Mouse (Mus musculus) neural tube, embryonic 14.5 days (tissue): ENCODE data around the gene Igf2r. TPM values are rescaled to one million over a fixed set of nuclear protein-coding genes. Genes with fewer than 3 reads are reported as not detected.

Source experiments
- ATAC-seq: fragments of 200-750 bp; cut with Nextera tagmentation; 2 replicates; pipeline ENCODE4 v1.8.0; 2017; ENCODE audit warnings: low read depth, mild to moderate bottlenecking, moderate TSS enrichment, moderate library complexity
- H3K27ac ChIP-seq: fragments of 300-500 bp; sonication (generic); 2 replicates; pipeline ENCODE4 v1.5.1; 2014; ENCODE audit warnings: low read depth, mild to moderate bottlenecking, control low read depth, low read length, moderate library complexity, mixed read lengths
- H3K27me3 ChIP-seq: fragments of 300-500 bp; sonication (generic); 2 replicates; pipeline ENCODE4 v1.6.1; 2014; ENCODE audit warnings: low read length; ENCODE audit not compliant: control insufficient read depth, insufficient read depth
- H3K36me3 ChIP-seq: fragments of 300-500 bp; sonication (generic); 2 replicates; pipeline ENCODE4 v1.6.1; 2014; ENCODE audit warnings: low read length, mixed read lengths; ENCODE audit not compliant: control insufficient read depth, insufficient read depth
- H3K4me1 ChIP-seq: fragments of 300-500 bp; sonication (generic); 2 replicates; pipeline ENCODE4 v1.6.1; 2014; ENCODE audit warnings: low read length; ENCODE audit not compliant: control insufficient read depth, insufficient read depth
- H3K4me2 ChIP-seq: fragments of 300-500 bp; sonication (generic); 2 replicates; pipeline ENCODE4 v1.6.1; 2014; ENCODE audit warnings: mild to moderate bottlenecking, low read depth, low read length, control low read depth
- H3K4me3 ChIP-seq: fragments of 300-500 bp; sonication (generic); 2 replicates; pipeline ENCODE4 v1.5.1; 2014; ENCODE audit warnings: low read depth, low read length, control low read depth, mixed read lengths
- H3K9ac ChIP-seq: fragments of 300-500 bp; sonication (generic); replicated peaks from 2 replicates; pipeline ENCODE4 v1.6.1; 2014; ENCODE audit warnings: low read depth, mild to moderate bottlenecking, control low read depth, low read length, mixed read lengths
- H3K9me3 ChIP-seq: fragments of 300-500 bp; sonication (generic); 2 replicates; pipeline ENCODE4 v1.6.1; 2016; ENCODE audit warnings: low read length; ENCODE audit not compliant: control insufficient read depth
- WGBS: fragments of 180-500 bp; shearing (Covaris S2); extraction: QIAGEN DNeasy Blood & Tissue Kit; methylation state at CpG from one replicate; pipeline ENCODE4 v1.1.7; 2014; 5-methylcytosine and 5-hydroxymethylcytosine counted together
- polyA plus RNA-seq: library from polyadenylated mRNA; unstranded; fragments of >200 nt; fragmentation: Nextera tagmentation; extraction: Ambion mirVana; gene quantifications from 2 replicates; pipeline ENCODE4 v1.2.1, GENCODE M21; 2014

Gene Igf2r
- polyA plus RNA-seq, 1 experiment from 2014 or later, result 9.6 TPM

GRCm38 (mm10) chr17:12727748-12728147 is 41.7 kb downstream of the Igf2r start:
- Histone ChIP-seq H3K9me3 (no peaks in the 10 kb centered on the region), H3K27ac (no peak overlapping the region), H3K27me3 (no peaks in the 10 kb centered on the region), H3K4me2 (no peak overlapping the region), H3K4me3 (no peak overlapping the region), H3K36me3 (peaks cover 14% of the 10 kb centered on the region; the same call in 1 of the 2 replicates), H3K9ac (no peak overlapping the region), H3K4me1 (peaks cover 11% of the 10 kb centered on the region)
- no peak for ATAC-seq
- WGBS, result 86% methylated on average over 3 of the region's 3 CpGs

- ATAC-seq, result peak; percentile 39; the same call in 1 of the 2 replicates
Observed at GRCm38 (mm10) chr17:12725871-12726270, 43.6 kb downstream of the Igf2r start.

GRCm38 (mm10) chr17:12724767-12725744 is 44.4 kb downstream of the Igf2r start:
- Histone ChIP-seq H3K4me3 (no peak overlapping the region), H3K9me3 (no peaks in the 10 kb centered on the region), H3K9ac (no peak overlapping the region), H3K27ac (peak overlapping the region; percentile 52), H3K4me1 (peaks cover 11% of the 10 kb centered on the region), H3K36me3 (peaks cover 6% of the 10 kb centered on the region; the same call in 1 of the 2 replicates), H3K27me3 (no peaks in the 10 kb centered on the region), H3K4me2 (no peak overlapping the region)
- ATAC-seq, result 0 out of 2 replicates have a peak, but pooled peaks have one; percentile 52
- WGBS, result 35% methylated on average over 6 of the region's 6 CpGs

More at GRCm38 (mm10) chr17:12725871-12726270, 43.6 kb downstream of the Igf2r start:
- H3K27ac ChIP-seq, result peak overlapping the region; percentile 48
- H3K4me1 ChIP-seq, result peaks cover 11% of the 10 kb centered on the region
- peaks cover 13% of the 10 kb centered on the region; the same call in 1 of the 2 replicates for H3K36me3 ChIP-seq
- H3K9ac ChIP-seq, result no peak overlapping the region
- H3K4me2 ChIP-seq, result no peak overlapping the region
- H3K9me3 ChIP-seq, result no peaks in the 10 kb centered on the region
- no peaks in the 10 kb centered on the region for H3K27me3 ChIP-seq
- WGBS, result 33% methylated on average over 4 of the region's 4 CpGs
- H3K4me3 ChIP-seq, result no peak overlapping the region

GRCm38 (mm10) chr17:12723986-12724766 is 45.3 kb downstream of the Igf2r start:
- peaks cover 9% of the 10 kb centered on the region; the same call in 1 of the 2 replicates for H3K36me3 ChIP-seq

GRCm38 (mm10) chr17:12722622-12723021 is 46.8 kb downstream of the Igf2r start:
- no peak for ATAC-seq
- Histone ChIP-seq H3K27me3 (no peaks in the 10 kb centered on the region), H3K9ac (no peak overlapping the region), H3K9me3 (no peaks in the 10 kb centered on the region), H3K27ac (no peak overlapping the region), H3K4me1 (peaks cover 11% of the 10 kb centered on the region), H3K4me2 (no peak overlapping the region), H3K36me3 (peaks cover 9% of the 10 kb centered on the region; the same call in 1 of the 2 replicates), H3K4me3 (no peak overlapping the region)
- WGBS, result 77% methylated on average over 8 of the region's 8 CpGs

More at GRCm38 (mm10) chr17:12723986-12724766, 45.3 kb downstream of the Igf2r start:
- Histone ChIP-seq H3K27me3 (no peaks in the 10 kb centered on the region), H3K4me3 (no peak overlapping the region), H3K4me1 (peaks cover 11% of the 10 kb centered on the region), H3K9me3 (no peaks in the 10 kb centered on the region), H3K27ac (peak overlapping the region; percentile 52), H3K9ac (no peak overlapping the region), H3K4me2 (no peak overlapping the region)
- WGBS, result 77% methylated on average over 5 of the region's 5 CpGs
- 0 out of 2 replicates have a peak, but pooled peaks have one; percentile 25 for ATAC-seq

- Histone ChIP-seq H3K27ac (no peak overlapping the region), H3K9me3 (no peaks in the 10 kb centered on the region), H3K4me2 (no peak overlapping the region), H3K27me3 (no peaks in the 10 kb centered on the region), H3K4me3 (no peak overlapping the region), H3K9ac (no peak overlapping the region), H3K36me3 (peaks cover 9% of the 10 kb centered on the region; the same call in 1 of the 2 replicates), H3K4me1 (peaks cover 11% of the 10 kb centered on the region)
- no peak for ATAC-seq
- WGBS, result 84% methylated on average over 5 of the region's 5 CpGs
Observed at GRCm38 (mm10) chr17:12721118-12721886, 48.2 kb downstream of the Igf2r start.

GRCm38 (mm10) chr17:12718251-12718650 is 51.2 kb downstream of the Igf2r start:
- Histone ChIP-seq H3K27ac (no peak overlapping the region), H3K9me3 (no peaks in the 10 kb centered on the region), H3K36me3 (peaks cover 24% of the 10 kb centered on the region), H3K4me3 (no peak overlapping the region), H3K9ac (no peak overlapping the region), H3K27me3 (no peaks in the 10 kb centered on the region), H3K4me1 (no peaks in the 10 kb centered on the region), H3K4me2 (no peak overlapping the region)
- ATAC-seq, result no peak
- WGBS, result 69% methylated on average over 7 of the region's 7 CpGs

GRCm38 (mm10) chr17:12717445-12717844 is 52.0 kb downstream of the Igf2r start:
- Histone ChIP-seq H3K4me3 (no peak overlapping the region), H3K4me1 (no peaks in the 10 kb centered on the region), H3K9me3 (no peaks in the 10 kb centered on the region), H3K27ac (no peak overlapping the region), H3K36me3 (peaks cover 24% of the 10 kb centered on the region), H3K27me3 (no peaks in the 10 kb centered on the region), H3K4me2 (no peak overlapping the region), H3K9ac (no peak overlapping the region)
- 95% methylated on average over 4 of the region's 4 CpGs for WGBS
- no peak for ATAC-seq
